Mouse (Mus musculus) forebrain, embryonic 14.5 days (tissue): ENCODE data around the gene Gripap1. TPM values are rescaled to one million over a fixed set of nuclear protein-coding genes. Genes with fewer than 3 reads are reported as not detected.

Experiments
- ATAC-seq: fragments of 200-750 bp; cut with Nextera tagmentation; 2 replicates; pipeline ENCODE4 v1.8.0; 2017; ENCODE audit warnings: mild to moderate bottlenecking, moderate library complexity
- DNase-seq: peaks from one replicate; pipeline ENCODE4 v3.0.0-alpha.2; 2015; ENCODE audit warnings: low spot score
- H3K27ac ChIP-seq: fragments of 300-500 bp; sonication (generic); 2 replicates; pipeline ENCODE4 v1.5.1; 2014; ENCODE audit warnings: low read depth, mild to moderate bottlenecking, control low read depth, low read length, moderate library complexity
- H3K27me3 ChIP-seq: fragments of 300-500 bp; sonication (generic); replicated peaks from 2 replicates; pipeline ENCODE4 v1.6.1; 2014; ENCODE audit warnings: low read length, control low read depth, mixed read lengths; ENCODE audit not compliant: control insufficient read depth, insufficient read depth
- H3K36me3 ChIP-seq: fragments of 300-500 bp; sonication (generic); 2 replicates; pipeline ENCODE4 v1.6.1; 2014; ENCODE audit warnings: low read length, control low read depth; ENCODE audit not compliant: control insufficient read depth, insufficient read depth
- H3K4me1 ChIP-seq: fragments of 300-500 bp; sonication (generic); 2 replicates; pipeline ENCODE4 v1.6.1; 2014; ENCODE audit warnings: antibody characterized with exemption, low read length, control low read depth; ENCODE audit not compliant: control insufficient read depth, insufficient read depth
- H3K4me2 ChIP-seq: fragments of 300-500 bp; sonication (generic); 2 replicates; pipeline ENCODE4 v1.6.1; 2014; ENCODE audit warnings: mild to moderate bottlenecking, control low read depth, low read length
- H3K4me3 ChIP-seq: fragments of 300-500 bp; sonication (generic); 2 replicates; pipeline ENCODE4 v1.5.1; 2014; ENCODE audit warnings: low read depth, low read length, control low read depth
- H3K9ac ChIP-seq: fragments of 300-500 bp; sonication (generic); 2 replicates; pipeline ENCODE4 v1.6.1; 2014; ENCODE audit warnings: mild to moderate bottlenecking, low read length, control low read depth, moderate library complexity
- H3K9me3 ChIP-seq: fragments of 300-500 bp; sonication (generic); replicated peaks from 2 replicates; pipeline ENCODE4 v1.6.1; 2016; ENCODE audit warnings: low read length, control low read depth, mixed read lengths; ENCODE audit not compliant: control insufficient read depth
- WGBS: fragments of 180-500 bp; shearing (Covaris S2); extraction: QIAGEN DNeasy Blood & Tissue Kit; methylation state at CpG from one replicate; pipeline ENCODE4 v1.1.7; 2014; 5-methylcytosine and 5-hydroxymethylcytosine counted together
- microRNA counts: library from miRNA; unstranded; fragments of <30 nt; microRNA quantifications from one replicate; lab custom pipeline; 2016
- microRNA-seq: library from miRNA; unstranded; fragments of <30 nt; microRNA quantifications from one replicate; pipeline ENCODE4, GENCODE M21; 2016
- polyA plus RNA-seq: library from polyadenylated mRNA; unstranded; fragments of >200 nt; fragmentation: Nextera tagmentation; extraction: Ambion mirVana; gene quantifications from 2 replicates; pipeline ENCODE4 v1.2.1, GENCODE M21; 2014

The Gripap1 gene
- polyA plus RNA-seq, 1 experiment from 2014 or later, result 44.0 TPM

DNA sequence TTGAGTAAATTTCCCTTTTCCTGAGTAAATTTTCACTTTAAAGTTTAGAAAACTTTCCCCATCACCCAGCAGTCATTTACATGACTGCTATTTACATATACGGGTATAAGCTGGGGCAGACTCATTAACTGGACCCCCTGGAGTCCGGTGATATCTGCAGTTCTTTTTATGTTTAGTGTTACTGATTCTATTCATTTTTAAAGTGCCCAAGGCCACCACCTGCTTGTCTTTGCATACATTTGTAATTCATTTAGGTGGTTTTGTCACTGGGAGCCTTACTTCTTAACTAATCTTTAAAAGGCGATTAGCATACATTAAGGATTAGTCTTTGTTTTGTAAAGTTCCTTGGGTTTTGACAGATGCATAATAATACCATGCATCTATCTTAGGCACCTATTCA, 80.3 kb downstream of the Gripap1 start:
- H3K36me3 ChIP-seq, result peaks cover 32% of the 10 kb centered on the region; the same call in 1 of the 2 replicates
- H3K4me1 ChIP-seq, result no peaks in the 10 kb centered on the region
- DNase-seq (peak; percentile 19), ATAC-seq (no peak)
- H3K27me3 ChIP-seq, result no peaks in the 10 kb centered on the region
- H3K9ac ChIP-seq, result no peak overlapping the region
- no peak overlapping the region for H3K4me3 ChIP-seq
- H3K4me2 ChIP-seq, result no peak overlapping the region
- no peak overlapping the region for H3K27ac ChIP-seq
- H3K9me3 ChIP-seq, result no peaks in the 10 kb centered on the region
- 22% methylated on average over 3 of the region's 3 CpGs for WGBS

MicroRNA genes within 50 kb of the gene (microRNA counts, 519-probe panel; counts per million panel counts)
- 4,366 counts per million, percentile 55 among the panel's probes with 10 or more counts for microRNA mmu-miR-1198 (lab: Ali Mortazavi, UCI)

Small RNA genes lying within 50 kb of the gene (microRNA-seq; reads per million reads assigned to microRNA genes)
- gene Mir1198, result 39.7 reads per million, percentile 45 among the genes with 10 or more reads in this experiment

Other genes with a start within 250 kb of the Gripap1 start
- gene Foxp3, start 216.1 kb upstream of the Gripap1 start, polyA plus RNA-seq, result 0.09 TPM in 1 of 2 replicates, not detected in the other
- 2.6 and 3.3 TPM in 2 replicates for gene Ppp1r3f, start 215.5 kb upstream of the Gripap1 start, polyA plus RNA-seq
- gene Ccdc22, start 184.2 kb upstream of the Gripap1 start, polyA plus RNA-seq, result 37.0 and 44.0 TPM in 2 replicates
- gene Cacna1f, start 182.7 kb upstream of the Gripap1 start, polyA plus RNA-seq, result not detected in 2 replicates
- gene Syp, start 151.3 kb upstream of the Gripap1 start, polyA plus RNA-seq, result 69.2 and 96.1 TPM in 2 replicates
- gene Prickle3, start 132.5 kb upstream of the Gripap1 start, polyA plus RNA-seq, result 0.94 and 1.6 TPM in 2 replicates
- 38.4 and 51.5 TPM in 2 replicates for gene Plp2, start 118.4 kb upstream of the Gripap1 start, polyA plus RNA-seq
- 0.13 TPM in 1 of 2 replicates, not detected in the other for gene Magix, start 108.5 kb upstream of the Gripap1 start, polyA plus RNA-seq
- 56.2 and 57.4 TPM in 2 replicates for gene Gpkow, start 92.6 kb upstream of the Gripap1 start, polyA plus RNA-seq
- gene Wdr45, start 75.4 kb upstream of the Gripap1 start, polyA plus RNA-seq, result 30.2 and 31.3 TPM in 2 replicates
- gene Gm45208, start 67.5 kb upstream of the Gripap1 start, polyA plus RNA-seq, result not detected in 2 replicates
- gene Praf2, start 61.3 kb upstream of the Gripap1 start, polyA plus RNA-seq, result 139 and 145 TPM in 2 replicates
- gene Ccdc120, start 38.9 kb upstream of the Gripap1 start, polyA plus RNA-seq, result 43.8 and 45.3 TPM in 2 replicates
- 16.1 and 23.9 TPM in 2 replicates for gene Tfe3, start 27.2 kb upstream of the Gripap1 start, polyA plus RNA-seq
- gene Kcnd1, start 32.5 kb downstream of the Gripap1 start, polyA plus RNA-seq, result 1.3 and 1.6 TPM in 2 replicates
- gene Otud5, start 51.6 kb downstream of the Gripap1 start, polyA plus RNA-seq, result 31.8 and 36.9 TPM in 2 replicates
- 11.3 and 15.1 TPM in 2 replicates for gene Pim2, start 88.5 kb downstream of the Gripap1 start, polyA plus RNA-seq
- gene Slc35a2, start 94.3 kb downstream of the Gripap1 start, polyA plus RNA-seq, result 17.1 and 17.8 TPM in 2 replicates
- 144 and 172 TPM in 2 replicates for gene Pqbp1, start 109.5 kb downstream of the Gripap1 start, polyA plus RNA-seq
- 193 and 227 TPM in 2 replicates for gene Timm17b, start 109.6 kb downstream of the Gripap1 start, polyA plus RNA-seq
- gene Gm10491, start 118.1 kb downstream of the Gripap1 start, polyA plus RNA-seq, result not detected in 2 replicates
- gene Gm10490, start 119.8 kb downstream of the Gripap1 start, polyA plus RNA-seq, result not detected in 2 replicates
- 84.4 and 111 TPM in 2 replicates for gene Pcsk1n, start 130.1 kb downstream of the Gripap1 start, polyA plus RNA-seq
- gene Eras, start 138.8 kb downstream of the Gripap1 start, polyA plus RNA-seq, result not detected in 2 replicates
- gene Hdac6, start 158.1 kb downstream of the Gripap1 start, polyA plus RNA-seq, result 43.3 and 50.4 TPM in 2 replicates
- gene Gata1, start 188.3 kb downstream of the Gripap1 start, polyA plus RNA-seq, result 0.11 and 0.19 TPM in 2 replicates
- gene Glod5, start 228.7 kb downstream of the Gripap1 start, polyA plus RNA-seq, result 0.46 TPM in 1 of 2 replicates, not detected in the other